Mouse (Mus musculus): ENCODE measurements at regions not wholly inside any gene's neighbourhood (a gene's known extent, or its start where the extent isn't known, plus 50 kb on each side); places are given as distances from the start of the nearest gene placed in this dataset.

GRCm38 (mm10) chr2:34031421-34031820, 143.7 kb upstream of the Mvb12b start:
- no peak for DNase-seq (ENCODE audit: extremely low spot score in 1 of 2, low spot score in 2 of 2)
- no peak overlapping the region for H3K27ac ChIP-seq
- TF ChIP-seq CTCF (IDR thresholded peaks at IDR 0.05), result no peak
- intact Hi-C loops (cut with DNase I), result no loop called here
- no peak overlapping the region for H3K4me3 ChIP-seq

- H3K27ac ChIP-seq, result no peak overlapping the region
- no peak for TF ChIP-seq CTCF (IDR thresholded peaks at IDR 0.05)
- no peak for DNase-seq (ENCODE audit: extremely low spot score in 1 of 2, low spot score in 2 of 2)
- intact Hi-C loops (cut with DNase I), result no loop called here
- H3K4me3 ChIP-seq, result no peak overlapping the region
These were observed 143.3 kb upstream of the Mvb12b start for GRCm38 (mm10) chr2:34031001-34031412.

GRCm38 (mm10) chr2:34027445-34027844, 139.7 kb upstream of the Mvb12b start:
- no peak for TF ChIP-seq CTCF (IDR thresholded peaks at IDR 0.05)
- peak in 1 of 2 experiments; percentile 35 for DNase-seq (ENCODE audit: extremely low spot score in 1 of 2, low spot score in 2 of 2)
- H3K27ac ChIP-seq, result no peak overlapping the region
- intact Hi-C loops (cut with DNase I), result no loop called here
- H3K4me3 ChIP-seq, result no peak overlapping the region

GRCm38 (mm10) chr2:34026566-34027360, 139.0 kb upstream of the Mvb12b start:
- no peak; the same call in 1 of the 2 replicates for TF ChIP-seq CTCF (IDR thresholded peaks at IDR 0.05)
- intact Hi-C loops (cut with DNase I), result no loop called here
- DNase-seq (ENCODE audit: extremely low spot score in 1 of 2, low spot score in 2 of 2), result no peak
- no peak overlapping the region for H3K4me3 ChIP-seq
- H3K27ac ChIP-seq, result no peak overlapping the region

GRCm38 (mm10) chr2:34025715-34026360, 138.1 kb upstream of the Mvb12b start:
- DNase-seq (ENCODE audit: extremely low spot score in 1 of 2, low spot score in 2 of 2), result peak in 1 of 2 experiments; percentile 44
- peak; percentile 55 for TF ChIP-seq CTCF (IDR thresholded peaks at IDR 0.05)
- H3K4me3 ChIP-seq, result no peak overlapping the region
- H3K27ac ChIP-seq, result no peak overlapping the region
- intact Hi-C loops (cut with DNase I), result no loop called here

- no peak overlapping the region for H3K4me3 ChIP-seq
- H3K27ac ChIP-seq, result no peak overlapping the region
- TF ChIP-seq CTCF (IDR thresholded peaks at IDR 0.05), result no peak
- DNase-seq (ENCODE audit: extremely low spot score in 1 of 2, low spot score in 2 of 2), result no peak
- intact Hi-C loops (cut with DNase I), result loop anchor here (5.0 kb wide), 1 partner anchor 85 kb away; no protein-coding TSS in a partner anchor
These were observed 129.4 kb upstream of the Mvb12b start for GRCm38 (mm10) chr2:34017142-34017453.

GRCm38 (mm10) chr2:34016350-34017141, 128.8 kb upstream of the Mvb12b start:
- H3K4me3 ChIP-seq, result no peak overlapping the region
- intact Hi-C loops (cut with DNase I), result loop anchor here (5.0 kb wide), 1 partner anchor 86 kb away; no protein-coding TSS in a partner anchor
- no peak for DNase-seq (ENCODE audit: extremely low spot score in 1 of 2, low spot score in 2 of 2)
- no peak for TF ChIP-seq CTCF (IDR thresholded peaks at IDR 0.05)
- no peak overlapping the region for H3K27ac ChIP-seq

GRCm38 (mm10) chr2:34015640-34015995, 127.9 kb upstream of the Mvb12b start:
- no peak for DNase-seq (ENCODE audit: extremely low spot score in 1 of 2, low spot score in 2 of 2)
- H3K4me3 ChIP-seq, result no peak overlapping the region
- no peak for TF ChIP-seq CTCF (IDR thresholded peaks at IDR 0.05)
- intact Hi-C loops (cut with DNase I), result loop anchor here (5.0 kb wide), 1 partner anchor 87 kb away; no protein-coding TSS in a partner anchor
- H3K27ac ChIP-seq, result no peak overlapping the region

- TF ChIP-seq CTCF (IDR thresholded peaks at IDR 0.05), result no peak
- H3K27ac ChIP-seq, result no peak overlapping the region
- DNase-seq (ENCODE audit: extremely low spot score in 1 of 2, low spot score in 2 of 2), result no peak
- no peak overlapping the region for H3K4me3 ChIP-seq
- intact Hi-C loops (cut with DNase I), result loop anchor here (5.0 kb wide), 1 partner anchor 87 kb away; no protein-coding TSS in a partner anchor
These were observed 127.3 kb upstream of the Mvb12b start for GRCm38 (mm10) chr2:34014868-34015639.

- Histone ChIP-seq H3K4me3 (no peak overlapping the region), H3K27ac (no peak overlapping the region)
- TF ChIP-seq CTCF (IDR thresholded peaks at IDR 0.05), result no peak
- intact Hi-C loops (cut with DNase I), result no loop called here
- no peak for DNase-seq (ENCODE audit: extremely low spot score in 1 of 2, low spot score in 2 of 2)
These were observed 122.4 kb upstream of the Mvb12b start for GRCm38 (mm10) chr2:34010166-34010565.

- intact Hi-C loops (cut with DNase I), result no loop called here
- TF ChIP-seq CTCF (IDR thresholded peaks at IDR 0.05), result no peak
- no peak for DNase-seq (ENCODE audit: extremely low spot score in 1 of 2, low spot score in 2 of 2)
- no peak overlapping the region for H3K4me3 ChIP-seq
- H3K27ac ChIP-seq, result no peak overlapping the region
These were observed 120.2 kb upstream of the Mvb12b start for GRCm38 (mm10) chr2:34007916-34008315.

Data from left cerebral cortex, adult 2 months (tissue).